Mouse (Mus musculus) monocyte, adult 2 months (primary cell): ENCODE data around the gene Prep.
"Not testable (repeated sequence)": the region's sequence is repeated elsewhere in the genome, so short reads cannot be mapped to it uniquely, and the experiment has no call there.

ENCODE experiments used
- DNase-seq, 2 experiments: peaks; one replicate each; pipeline ENCODE4 v3.0.0; 2022; ENCODE audit warnings: low spot score in 2 of 2, low read depth in 1 of 2

The Prep gene

DNA sequence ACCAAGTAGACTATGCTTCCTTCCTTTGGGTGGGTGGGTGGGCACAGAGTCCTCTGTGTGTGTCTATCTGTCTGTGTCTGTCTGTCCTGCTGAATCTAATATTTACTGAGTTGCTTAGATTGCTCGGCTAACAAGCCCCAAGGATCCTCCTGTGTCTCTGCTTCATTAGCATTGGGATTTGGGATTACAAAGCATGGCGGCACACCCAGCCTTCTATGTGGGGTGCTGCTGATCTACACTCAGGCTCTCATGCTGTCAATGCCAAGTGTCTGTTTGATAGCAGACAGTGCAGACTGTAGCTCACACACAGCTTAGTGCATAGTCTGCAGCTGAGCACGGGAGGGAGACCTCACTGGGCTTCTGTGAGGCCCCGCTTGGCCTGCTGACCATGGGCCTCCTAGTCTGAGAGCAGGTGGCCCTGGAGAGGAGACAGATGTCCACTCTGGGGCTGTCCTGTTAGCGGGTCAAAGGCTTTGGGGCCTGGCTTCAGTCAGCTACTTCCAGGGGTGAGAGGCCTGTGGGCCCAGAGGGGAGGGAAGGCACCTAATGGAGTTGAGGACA is 8.6 kb downstream of the Prep start:
- DNase-seq: no peak

DNA sequence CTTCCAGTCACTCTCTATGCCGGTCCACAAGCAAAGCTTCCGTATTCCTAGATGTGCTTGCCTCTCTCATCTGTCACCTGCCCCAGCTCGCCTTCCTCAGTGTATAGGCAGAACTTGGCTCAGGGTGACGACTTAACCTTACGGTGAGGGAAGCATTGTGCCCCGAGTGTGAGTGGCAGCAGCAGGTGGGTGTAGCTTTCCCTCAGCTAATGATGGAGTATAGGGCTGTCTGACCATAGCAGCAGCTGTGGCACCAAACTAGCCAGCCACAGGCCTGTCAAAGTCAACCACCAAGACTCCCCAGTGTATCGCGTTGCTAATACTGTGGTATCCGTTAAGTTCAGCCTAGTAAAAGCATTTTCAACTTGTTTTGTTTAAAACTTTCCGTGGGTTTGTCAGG is 9.6 kb downstream of the Prep start:
- DNase-seq: no peak

DNA sequence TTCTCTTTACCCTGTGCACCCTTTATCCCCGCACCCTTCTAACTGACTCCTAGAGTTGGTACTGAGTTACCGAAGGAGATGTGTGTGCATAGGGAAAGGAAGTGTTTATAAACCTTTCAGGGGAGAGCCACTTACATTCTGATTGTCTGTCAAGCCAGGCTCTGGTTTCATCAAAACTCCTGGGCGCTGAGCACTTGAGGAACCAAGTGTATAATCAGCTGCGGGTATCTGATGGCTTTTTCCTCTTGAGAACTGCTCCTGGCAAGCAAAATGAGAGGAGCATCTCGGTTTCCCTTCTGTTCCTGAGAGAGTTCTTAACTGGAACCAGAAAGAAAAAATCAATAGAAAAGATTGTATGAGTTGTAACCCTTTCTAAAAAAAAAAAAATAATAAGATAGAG is 10.3 kb downstream of the Prep start:
- DNase-seq: no peak

DNA sequence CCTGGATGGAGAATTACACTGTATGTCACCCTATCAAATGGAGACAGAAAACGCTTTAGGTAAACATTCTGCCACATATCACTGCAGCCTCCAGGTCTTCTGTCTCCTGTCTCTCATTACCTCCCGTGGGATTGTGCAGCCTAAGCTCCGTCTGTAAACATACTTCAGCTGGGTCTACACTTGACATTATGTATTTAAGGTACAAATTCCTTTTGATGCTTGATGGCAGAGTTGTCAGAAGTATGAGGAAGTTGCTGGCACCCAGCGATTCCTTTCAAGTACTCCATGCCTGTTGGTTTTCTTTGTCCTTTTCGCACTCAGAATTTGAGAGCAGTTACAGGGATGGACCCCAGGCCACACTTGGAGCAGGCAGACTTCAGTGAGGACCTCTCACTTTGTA is 12.8 kb downstream of the Prep start:
- no peak for DNase-seq

DNA sequence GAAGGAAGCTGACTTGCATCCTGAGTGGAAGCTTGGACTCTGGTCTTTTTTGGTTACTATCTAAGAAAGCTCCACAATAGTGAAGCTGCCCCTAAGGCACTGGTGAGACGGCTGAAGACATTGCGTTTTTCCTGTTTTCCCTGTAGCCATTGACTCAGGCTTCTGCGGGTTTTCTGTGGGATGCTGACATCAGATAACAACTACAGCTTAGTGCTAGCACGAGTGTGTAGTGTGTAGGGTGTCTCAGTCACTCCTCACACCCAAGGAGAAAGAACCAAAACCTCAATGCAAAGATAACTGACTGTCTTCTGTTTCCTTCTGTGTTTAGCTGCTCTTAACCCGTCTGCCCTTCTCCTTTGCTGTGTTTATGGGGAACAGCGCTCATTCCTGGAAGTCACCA is 13.5 kb downstream of the Prep start:
- DNase-seq: no peak

DNA sequence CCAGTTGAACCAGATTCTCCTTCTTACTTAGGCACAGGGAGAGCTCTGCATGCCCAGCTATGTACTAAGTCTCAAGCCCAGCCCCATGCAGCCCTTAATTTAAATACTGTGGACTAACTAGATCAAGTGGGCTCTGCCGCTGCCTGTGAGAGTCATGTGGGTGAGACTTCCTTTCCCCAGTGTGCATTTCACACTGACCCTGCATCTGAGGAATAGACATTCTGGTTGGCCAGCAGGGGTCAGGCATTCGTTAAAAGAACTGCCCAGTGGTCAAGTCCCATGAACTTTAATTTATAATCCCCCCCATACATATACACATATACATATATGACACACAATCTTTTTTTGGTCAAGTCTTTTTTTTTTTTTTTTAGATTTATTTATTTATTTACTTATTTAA is 15.7 kb downstream of the Prep start:
- DNase-seq: no peak

DNA sequence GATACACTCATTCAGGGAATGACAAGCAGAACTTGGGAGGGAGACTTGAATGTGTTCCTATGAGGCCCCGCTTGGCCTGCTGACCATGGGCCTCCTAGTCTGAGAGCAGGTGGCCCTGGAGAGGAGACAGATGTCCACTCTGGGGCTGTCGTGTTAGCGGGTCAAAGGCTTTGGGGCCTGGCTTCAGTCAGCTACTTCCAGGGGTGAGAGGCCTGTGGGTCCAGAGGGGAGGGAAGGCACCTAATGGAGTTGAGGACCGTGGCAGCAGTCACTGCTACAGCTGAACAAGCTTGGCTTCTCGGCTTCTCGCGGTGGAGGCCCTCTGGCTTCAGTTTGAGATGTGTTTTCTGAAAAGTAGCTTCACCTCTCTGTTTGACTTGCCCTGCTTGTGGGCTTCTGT is 17.0 kb downstream of the Prep start:
- not testable (repeated sequence) for DNase-seq

DNA sequence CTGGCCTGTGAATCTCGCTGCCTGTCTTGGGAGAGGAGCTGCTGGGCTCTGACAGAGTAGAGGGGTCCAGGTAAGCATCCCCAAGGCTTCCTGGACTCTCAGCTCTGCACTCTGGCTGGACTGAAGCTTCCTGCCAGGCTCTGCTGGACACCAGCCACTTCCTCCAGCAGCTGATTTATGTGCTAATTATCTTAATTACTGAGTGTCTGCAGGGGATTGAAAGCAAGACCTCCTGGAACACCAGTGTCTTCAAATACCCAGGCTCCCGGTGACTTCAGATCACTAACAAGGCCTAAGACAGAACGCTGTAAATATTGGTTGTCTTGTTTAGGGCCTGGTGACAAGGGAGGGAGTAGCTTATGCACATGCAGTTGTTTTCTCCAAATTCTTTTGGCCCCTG is 17.5 kb downstream of the Prep start:
- no peak for DNase-seq

DNA sequence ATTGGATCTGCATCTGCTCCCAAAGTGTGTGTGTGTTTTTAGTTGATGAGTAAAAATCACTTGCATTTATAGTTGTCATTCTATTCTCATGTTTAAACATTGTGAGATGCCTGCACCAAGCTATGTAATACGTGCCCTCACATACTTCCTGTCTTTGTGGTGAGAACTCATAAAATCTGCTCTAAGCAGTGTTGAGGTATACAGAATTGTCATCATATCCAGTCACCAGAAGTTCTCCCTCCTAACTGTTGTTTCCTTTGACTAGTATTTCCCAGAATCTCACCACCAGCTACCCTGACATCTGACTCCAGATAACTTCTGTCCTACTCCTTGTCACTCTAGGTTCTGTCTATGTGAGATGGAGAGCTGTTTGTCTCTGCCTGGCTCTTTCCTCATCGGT is 18.3 kb downstream of the Prep start:
- no peak for DNase-seq

DNA sequence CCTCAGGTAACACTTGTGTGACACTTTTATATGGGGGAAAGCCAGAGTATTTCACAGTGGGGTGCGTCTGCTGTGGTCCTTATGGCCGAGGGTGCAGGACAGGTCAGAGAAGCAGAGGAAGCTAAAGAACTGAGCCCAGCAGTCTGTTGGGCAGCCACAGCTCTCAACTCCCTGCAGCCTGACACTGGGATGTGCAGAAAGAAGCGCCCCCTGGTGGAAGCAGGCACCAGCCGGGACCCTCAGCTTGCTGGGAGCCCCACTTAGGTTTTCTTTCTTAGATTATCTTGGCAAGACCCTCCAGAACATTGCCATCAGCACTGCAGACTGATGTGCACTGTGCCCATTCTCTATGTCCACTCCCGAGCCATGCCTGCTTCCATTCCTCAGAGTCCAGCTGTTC is 19.6 kb downstream of the Prep start:
- no peak for DNase-seq

DNA sequence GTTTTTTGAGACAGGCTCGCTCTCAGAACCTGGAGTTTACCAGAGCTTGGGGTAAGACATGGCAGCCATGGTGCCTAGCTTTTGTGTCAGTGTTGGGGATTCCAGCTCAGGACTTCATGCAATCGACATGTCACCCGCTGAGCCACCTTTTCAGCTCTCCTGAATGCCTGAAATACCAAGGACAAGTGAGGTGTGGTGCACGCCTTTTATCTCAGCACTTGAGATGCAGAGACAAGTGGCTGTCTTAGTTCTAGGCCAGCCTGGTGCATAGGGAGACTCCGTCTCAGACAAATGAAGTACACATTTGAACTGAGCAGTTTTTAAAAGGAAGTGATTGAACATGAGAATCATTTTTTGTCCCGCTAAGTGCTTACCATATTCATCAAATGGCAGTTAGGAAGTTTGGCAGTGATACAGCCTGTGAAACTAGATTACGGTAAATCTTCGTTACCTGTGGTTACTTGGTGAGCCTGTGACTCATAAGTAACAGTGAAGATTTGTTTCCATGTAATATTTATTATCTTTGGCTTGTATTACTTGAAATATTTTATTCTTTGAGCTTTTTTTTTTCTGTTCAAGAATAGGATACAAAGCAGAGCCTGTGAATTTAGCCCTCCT is 24.6 kb downstream of the Prep start:
- DNase-seq: no peak

DNA sequence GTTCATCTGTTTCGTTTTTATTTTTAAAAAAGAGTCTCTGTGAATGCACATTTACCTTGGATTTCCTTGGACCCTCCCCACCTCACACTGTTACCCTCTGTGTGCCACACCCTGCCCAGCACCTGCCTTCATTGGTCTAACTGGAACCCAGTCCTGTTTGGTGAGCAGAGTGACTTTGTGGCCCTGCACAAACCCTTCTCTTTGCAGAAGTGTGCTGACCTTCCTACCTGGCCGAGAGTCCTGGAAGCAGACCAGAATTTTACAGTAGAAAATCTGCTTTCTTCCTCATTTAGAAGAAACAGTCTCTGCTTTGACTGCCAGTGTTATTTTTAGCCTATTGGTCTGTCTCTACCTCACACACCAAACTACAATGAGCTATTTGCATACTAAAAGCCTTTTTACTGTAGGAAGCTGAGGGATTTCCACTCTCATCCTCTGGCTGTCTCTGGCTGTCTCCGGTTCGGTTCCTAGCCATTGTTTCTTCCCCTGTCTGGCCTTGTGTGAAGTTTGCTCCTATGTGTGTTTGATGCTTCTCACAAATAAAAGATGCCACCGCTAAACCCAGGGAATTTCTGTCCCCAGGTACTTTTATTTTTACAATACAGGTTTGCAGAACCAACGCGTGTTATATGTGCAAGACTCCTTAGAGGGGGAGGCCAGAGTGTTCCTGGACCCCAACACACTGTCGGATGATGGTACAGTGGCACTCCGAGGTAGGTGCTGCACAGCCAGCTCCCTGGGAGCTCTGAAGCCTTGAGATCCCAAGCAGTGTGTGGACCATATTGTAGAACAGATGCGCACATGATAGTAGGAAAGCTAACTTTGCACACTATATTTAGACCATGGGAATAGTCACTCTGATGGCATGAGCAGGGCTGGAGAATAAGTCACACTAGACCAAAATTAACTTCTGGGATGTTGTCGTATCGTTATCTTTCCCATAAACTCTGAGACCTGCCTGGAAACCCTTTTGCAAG is 25.4 kb downstream of the Prep start:
- no peak for DNase-seq

DNA sequence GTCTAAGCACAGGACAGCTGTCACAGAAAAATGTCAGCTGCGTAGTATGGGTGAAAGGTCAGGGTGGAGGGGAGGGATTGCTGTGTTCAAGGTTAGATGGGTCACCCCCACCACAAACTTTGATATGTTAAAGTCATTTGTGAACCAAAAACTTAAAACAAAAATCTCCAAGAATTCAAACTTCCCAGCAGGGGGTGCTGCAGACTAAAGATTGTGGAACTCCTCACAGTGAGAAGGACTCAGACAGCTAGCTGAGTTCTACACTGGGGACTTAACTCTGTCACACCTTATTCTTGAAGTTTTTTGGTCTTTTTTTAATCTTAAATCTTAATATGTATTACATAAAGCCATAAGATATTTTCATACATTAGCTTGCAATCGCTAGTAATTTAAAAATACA is 31.7 kb downstream of the Prep start:
- no peak for DNase-seq

DNA sequence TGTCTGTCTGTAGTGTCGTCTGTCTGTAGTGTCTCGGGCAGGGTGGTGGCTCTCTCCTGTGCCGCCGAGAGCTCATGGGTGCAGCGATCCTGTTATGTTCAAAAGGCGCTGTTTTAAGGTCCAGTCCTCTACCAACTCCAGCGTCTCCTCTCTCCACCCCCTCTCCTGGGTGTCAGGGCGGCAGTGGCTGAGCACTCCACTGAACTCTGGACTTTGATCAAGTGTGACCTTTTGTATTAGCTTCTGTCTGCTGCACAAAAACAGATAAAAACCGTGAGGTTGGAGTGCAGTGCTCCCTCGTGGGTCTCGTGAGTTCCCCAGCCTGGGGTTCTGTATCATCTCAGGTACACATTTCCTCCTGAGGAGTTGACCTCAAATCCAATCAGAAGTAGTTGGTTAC is 33.5 kb downstream of the Prep start:
- no peak for DNase-seq

DNA sequence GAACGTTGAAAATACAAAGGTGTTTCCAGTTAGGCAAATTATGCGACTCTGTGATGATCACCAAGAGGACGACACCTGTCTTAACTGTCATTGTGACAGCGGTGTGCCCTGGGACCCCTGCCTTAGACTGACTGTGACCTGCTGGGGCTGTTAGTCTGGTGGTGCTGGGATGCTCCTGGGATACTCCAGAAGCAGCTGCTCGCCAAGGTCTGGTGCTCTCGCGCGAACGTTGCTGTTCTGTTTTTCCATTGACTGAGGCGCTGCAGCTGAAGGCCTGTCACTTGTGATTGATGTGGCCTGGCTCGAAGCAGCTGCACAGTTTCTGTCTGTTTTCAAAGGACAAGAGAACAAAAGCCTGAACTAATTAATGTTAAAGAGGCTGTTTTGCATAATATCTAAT is 36.2 kb downstream of the Prep start:
- DNase-seq: no peak

DNA sequence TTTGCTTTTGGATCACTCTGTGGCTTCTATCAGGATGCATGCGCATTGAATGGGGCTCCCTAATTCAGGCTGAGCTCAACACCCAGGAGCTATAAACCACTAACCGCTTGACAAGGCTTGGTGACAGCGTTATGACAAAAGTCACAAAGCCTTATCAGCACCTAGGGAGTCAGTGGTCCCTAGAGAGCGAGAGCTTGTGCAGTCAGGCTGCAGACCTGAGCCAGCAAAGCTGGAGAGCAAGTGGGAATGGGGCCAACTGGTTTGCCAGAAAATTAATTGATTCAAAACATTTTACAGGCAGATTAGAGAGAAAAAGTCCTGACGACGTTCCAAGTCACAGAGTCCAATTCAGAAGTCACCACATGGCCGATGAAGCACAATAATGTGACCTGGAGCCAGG is 37.1 kb downstream of the Prep start:
- no peak for DNase-seq

DNA sequence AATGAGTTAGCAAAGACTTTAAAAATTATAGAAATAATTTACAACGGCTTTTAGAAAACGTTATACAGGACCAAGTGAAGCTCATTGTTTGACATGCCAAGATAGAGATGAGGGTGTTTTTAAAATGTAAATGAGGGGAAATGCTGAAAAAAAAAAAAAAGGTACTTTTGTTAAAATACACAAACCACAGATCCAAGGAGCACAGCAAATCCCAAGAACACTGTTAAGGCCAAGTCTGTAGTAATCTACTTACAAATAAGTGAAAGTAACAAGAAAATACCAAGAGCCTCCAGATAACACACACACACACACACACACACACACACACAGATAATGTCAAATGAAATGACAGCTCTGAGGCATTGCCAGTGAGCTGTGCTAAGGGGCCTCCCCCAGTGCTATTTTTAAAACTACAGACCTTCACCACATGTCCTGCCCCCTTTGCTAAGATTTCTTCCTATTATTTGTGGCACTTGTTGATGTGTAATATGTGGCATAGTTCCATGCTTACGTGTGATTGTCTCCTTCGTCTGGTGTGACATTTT is 37.6 kb downstream of the Prep start:
- DNase-seq: no peak

DNA sequence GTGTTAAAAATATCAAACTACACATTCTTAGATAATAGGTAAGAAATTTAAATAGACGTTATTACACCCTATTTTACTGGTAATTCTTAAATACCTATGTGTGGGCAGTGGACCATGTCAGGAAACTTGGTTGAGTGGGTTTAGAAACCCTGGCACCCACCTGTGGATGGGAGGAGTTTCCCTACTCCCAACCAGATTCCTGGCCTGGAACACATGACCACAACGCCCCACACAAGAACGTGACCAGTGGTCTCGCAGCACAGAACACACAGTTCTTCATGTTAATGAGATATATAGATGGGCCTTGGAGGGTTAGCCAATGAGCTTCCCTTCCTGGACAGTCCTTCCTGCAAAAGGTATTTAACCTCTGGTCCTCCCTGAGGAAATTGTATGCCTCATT is 39.5 kb downstream of the Prep start:
- DNase-seq: no peak

DNA sequence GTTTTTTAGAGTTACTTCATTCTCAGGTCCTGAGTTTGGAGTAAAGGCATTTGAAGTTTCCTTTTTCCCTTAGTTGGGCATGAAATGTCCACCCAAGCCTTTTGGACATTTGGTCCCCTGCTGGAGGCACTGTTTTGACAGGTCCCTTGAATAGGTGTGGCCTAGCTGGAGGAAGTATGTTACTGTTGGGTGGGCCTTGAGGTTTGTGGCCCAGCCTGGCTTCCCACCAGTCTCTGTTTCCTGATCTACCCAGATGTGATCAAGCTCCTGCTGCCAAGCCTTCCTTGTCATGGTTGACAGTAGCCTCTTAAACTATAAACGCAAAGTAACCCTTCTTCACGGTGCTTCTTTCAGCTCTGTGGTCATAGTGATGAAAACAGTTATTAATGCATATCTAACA is 40.3 kb downstream of the Prep start:
- DNase-seq: no peak

DNA sequence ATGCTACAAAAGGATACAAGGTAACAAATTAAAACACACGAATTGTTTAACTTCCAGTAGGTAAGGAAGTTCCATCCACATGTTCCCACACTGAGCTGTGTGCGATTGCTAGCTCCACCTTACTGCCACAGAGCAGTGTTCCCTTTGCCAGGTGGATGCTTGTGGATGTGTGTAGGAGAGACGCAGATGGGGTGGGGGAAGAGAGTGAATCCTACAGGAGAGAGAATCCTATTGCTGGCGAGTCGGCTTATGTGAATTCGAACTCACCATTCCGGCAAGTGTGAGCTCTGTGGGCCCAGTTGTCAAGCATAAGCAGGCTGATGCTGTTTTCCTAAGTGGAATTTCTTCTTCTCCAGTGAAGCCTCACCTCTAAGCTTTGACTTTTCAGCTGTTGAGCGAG is 42.0 kb downstream of the Prep start:
- no peak for DNase-seq

DNA sequence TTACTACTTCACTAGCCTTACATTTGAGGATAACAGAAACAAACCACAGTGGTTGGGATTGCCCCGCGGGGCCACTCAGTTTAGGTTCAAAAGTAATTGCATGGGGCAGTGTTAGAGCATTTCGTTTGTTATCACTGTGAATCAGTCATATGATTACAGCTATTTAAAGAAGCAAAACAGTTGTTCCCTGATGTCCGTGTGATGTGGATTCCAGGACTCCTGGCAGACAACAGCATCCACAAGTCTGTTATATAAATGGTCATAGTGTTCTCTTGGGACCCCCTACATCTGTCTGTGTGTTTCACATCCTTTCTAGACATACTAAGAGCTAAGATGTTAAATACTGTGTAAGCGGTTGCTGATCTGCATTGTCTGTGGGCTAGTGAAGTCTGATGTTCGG is 43.0 kb downstream of the Prep start:
- DNase-seq: no peak

DNA sequence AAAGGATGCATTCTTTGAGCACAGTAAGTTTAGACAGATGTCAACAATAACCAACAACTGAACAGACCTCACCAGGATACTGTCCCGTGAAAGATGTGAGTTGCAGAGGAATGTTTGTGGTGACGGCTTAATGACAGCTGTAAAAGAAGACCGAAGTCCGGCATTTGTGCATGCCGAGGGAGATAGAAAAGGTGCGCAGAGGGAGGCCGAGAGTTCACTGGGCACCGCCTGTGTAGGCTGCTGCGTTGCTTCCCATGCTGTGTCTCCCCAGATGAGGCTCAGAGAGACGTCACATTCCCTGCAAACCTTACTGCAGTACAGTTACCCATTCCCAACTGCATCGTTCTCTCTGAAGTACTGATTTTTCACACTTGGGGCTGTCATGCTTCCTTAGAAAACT is 45.9 kb downstream of the Prep start:
- DNase-seq: no peak
